Mouse (Mus musculus) cerebellum, adult 8-10 months (tissue): ENCODE data around the gene Grb2.

Experiments
- DNase-seq: peaks from one replicate; pipeline ENCODE4 v3.0.0; 2022

Grb2 gene

DNA sequence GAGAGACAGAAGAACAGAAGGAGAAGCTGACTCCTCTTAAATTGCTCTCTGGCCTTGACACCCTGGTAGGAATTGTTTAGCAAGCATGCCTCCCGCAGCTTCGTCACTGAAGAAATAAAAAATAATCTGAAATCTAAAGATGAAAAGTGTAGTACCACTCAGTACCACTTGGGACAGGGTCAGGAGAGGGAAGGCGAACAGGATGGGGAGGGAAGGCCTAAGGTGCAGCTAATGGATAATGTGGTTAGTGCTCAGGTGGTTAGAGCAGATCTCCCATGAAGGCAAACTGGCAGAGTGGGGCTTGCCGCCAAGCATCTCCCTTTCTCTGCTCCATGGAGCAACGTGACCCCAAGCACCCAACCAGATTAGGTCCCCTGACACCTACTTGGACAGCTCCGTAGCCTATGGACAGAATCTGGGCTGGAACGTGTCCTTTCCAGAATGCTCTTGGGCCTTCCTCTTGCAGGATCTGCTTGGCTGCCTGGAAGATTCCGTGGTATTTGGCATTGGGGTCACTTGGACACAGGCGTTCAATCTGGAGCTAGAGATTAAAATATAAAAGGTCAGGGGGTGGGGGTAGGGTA, 84.8 kb downstream of the Grb2 start:
- DNase-seq, result no peak

DNA sequence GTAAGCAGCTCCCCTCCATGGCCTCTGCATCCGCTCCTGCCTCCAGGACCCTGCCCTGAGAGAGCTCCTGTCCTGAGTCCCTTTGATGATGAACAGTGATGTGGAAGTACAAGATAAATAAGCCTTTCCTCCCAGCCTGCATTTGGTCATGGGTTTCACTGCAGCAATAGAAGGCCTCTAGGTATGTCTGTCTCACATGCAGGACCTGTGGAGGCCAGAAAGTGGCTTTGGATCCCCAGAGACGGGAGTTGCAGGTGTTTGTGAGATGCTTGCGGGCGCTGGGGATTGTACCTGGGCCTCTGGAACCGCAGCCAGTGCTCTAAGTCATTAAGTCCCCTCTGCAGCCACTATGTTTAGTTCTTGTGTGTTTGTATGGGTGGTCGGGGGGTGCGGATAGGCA, 88.4 kb downstream of the Grb2 start:
- DNase-seq, result no peak

DNA sequence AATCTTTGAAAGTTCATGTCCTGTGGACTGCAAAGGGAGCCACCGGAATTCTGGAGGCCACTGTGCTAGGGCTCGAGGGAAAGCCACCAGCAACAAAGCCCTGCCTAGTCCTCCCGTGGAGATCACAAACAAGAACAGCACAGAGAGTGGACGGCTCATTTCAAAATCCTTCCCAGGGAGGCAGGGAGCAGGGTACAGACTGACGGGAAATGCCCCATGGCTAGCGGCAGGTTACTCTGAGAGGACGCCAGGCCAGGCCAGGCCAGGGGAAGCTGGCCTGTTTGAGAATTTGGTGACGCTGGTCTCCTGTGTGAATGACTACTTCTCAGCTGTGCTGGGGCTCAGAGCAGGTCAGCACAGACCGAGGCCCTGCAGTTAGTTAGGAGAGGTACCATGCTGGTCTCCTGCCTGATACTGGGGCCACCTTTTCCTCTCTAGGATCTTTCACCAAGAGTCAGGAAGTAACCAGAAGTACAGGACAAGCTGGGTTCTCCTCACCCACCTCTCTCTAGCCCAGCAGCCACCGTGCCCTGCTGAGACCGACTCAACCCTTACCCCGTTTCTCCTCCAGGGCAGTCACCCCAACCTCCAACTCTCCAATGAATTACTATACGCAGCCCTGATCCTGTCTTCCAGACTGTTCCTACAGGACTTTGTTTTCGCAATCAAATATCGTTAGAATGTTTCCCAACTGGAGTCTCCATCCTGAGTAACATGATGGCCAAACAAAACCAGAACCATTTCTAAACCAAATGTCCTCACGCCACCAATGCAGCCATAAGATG, 89.5 kb downstream of the Grb2 start:
- no peak for DNase-seq

DNA sequence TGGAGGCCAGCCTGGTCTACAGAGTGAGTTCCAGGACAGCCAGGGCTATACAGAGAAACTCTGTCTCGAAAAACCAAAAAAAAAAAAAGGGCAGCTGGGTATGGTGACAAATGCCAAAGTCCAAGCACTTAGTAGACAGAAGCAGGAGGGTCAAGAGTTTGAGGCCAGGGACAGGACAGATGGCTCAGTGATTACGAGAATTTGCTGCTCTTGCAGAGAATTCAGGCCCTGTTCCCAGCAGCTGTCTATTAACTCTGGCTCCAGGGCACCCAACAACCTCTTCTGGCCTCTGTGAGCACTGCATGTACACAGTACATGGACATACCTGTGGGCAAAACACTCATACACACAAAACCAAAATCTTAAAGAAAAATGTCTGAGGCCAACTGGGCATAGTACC, 90.4 kb downstream of the Grb2 start:
- no peak for DNase-seq

DNA sequence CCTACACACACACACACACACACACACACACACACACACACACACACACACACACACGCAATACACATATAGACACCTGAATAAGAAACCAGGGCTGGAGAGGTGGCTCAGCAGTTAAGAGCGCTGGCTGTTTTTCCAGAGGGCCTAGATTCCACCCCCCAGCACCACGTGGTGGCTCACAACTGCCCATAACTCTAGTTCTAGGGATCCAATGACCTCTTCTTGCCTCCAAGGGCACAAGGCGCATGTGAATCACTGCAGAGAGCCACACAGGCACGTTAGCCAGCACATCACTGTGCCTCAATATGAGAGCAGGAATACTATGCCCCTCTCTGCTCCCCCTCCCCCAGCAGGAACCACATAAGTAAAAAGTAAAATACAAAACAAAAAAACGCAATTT, 91.5 kb downstream of the Grb2 start:
- no peak for DNase-seq

DNA sequence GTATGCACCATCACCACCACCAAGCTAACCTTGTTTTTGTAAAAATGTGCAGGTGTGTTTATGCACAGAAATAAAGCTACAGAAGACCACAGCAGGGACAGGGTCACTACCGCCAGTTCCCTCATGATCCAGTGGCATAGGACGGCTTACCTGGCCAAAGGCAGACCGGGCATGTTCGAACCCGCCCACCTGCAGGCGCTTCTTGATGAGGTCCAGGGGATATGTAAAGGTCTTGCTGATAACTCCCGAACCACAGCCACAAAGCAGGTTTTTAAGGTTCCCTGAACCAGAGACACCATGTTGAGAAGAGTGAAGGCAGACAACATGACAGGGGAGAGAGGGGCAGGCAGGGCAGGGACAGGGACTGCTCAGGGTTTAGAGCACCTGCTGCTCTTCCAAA, 92.0 kb downstream of the Grb2 start:
- no peak for DNase-seq

DNA sequence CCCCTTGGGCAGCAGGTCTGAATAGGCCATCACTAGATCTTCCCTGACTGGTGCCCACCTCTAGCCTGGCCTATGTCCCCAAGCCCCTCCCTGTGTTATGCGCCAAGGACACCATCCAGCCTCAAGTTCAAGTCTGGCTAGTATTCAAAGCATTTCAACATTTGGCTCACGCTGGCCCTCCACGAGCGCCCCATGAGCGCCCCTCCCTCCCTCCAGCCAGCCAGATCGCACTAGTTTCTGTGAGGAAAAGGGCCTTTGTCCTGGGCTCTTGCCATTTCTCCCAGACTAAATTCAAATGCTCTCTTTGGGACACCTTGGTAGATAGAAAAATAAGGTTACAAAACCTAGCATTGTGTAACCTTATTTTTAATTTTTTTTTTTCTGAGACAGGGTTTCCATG, 92.5 kb downstream of the Grb2 start:
- DNase-seq, result no peak

DNA sequence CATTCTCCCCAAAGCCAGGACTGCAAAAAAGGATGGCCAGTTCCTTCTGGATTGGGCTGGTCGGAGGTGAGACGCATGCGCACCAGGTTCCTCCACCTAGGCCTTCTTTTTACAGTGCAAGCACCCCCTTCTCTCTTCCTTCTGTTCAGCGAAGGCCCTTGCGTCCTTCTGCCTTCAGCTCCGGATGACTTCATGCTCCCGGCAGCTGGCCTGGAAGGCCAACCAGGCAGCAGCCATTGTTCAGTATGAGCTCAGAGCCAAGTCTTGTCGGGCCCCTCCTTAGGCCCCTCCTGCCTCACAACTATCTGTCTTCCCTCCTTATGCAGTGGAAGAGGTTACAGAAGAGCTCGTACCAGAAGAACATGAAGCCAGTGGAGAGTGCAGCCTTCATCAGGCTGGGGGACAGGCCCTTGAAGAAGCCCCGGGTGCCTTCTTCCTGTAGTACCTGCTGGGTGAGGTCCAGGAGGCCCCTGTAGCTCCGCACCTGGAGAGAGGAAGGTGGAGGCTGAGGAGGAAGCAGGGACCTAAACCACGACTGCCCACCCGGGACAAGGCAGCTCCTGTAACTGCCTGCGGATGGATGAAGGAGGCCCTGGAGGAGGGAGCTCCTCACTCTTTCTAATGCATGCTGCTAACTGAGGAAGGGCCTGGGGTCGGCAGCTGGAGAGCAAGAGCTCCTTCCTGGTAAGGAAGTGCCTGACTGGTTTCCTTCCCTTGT, 93.1 kb downstream of the Grb2 start:
- DNase-seq, result no peak

DNA sequence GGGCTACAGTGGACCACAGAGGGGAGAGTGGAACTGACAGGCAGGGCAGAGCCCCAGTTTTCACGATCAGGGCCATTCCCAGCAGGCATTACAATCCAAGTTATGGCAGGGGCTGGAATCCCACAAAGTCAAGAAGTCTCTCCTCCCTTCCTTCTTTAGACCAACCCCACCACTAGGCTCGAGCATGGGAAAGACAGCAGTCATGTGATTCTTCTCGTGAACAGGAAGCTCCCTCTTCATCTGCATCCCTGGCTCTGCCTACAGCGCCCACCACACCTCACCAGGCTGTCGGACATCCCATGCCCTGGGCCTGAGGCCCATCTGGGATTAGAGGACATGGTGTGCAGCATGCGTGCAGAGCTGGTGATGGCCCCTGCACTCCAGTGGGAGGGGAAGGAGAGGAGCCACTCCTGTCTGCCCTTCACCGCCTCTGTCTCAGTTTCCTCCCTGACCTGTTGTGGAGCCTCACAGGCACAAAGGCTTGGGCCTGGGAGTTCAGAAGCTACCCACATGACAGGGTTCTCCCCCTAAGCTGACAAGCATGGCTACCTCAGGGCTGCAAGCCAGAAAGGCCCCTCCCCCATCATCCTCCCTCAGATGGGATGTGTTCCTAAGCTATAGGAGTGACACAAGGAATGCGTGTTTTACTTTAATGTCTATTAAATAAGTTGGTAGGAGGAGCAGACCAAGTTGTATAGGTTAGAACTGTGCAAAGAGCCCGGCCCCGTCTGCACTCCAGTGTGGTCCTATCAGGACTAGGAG, 93.9 kb downstream of the Grb2 start:
- no peak for DNase-seq

DNA sequence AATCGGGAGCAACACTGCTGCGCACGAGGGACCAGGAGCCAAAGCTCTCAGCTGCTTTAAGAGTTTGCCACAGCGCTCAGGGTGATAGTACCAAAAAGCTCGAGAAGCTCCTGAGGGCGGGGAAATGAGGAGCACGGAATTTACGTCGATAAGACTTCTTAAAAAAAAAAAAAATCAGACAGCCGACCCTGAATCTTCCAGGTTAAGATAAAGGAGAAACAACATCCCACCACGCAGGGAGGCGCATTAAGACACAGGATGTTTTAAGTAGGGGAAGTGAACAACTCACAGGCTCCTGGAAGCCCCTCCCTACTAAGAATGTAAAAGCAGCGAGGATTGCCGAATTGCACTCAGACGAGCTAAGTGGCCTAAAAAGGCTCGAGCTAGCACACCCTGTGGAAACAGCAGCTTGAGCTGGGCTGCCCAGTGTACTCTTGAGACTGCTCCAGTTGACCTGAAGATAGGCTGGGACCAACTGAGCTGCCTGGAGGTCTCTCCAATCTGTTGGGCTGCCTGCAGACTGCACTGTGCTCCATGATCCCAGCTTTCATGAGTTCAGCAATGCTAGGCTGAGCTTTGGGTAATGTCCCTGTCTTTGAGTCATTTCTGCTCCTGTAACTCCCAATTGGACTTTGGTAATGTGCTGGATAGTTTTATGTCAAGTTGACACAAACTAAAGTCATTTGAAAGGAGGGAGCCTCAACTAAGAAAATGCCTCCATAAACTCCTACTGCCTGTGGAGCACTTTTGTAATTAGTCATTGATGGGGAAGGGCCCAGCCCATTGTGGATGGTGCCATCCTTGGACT, 95.1 kb downstream of the Grb2 start:
- no peak for DNase-seq

DNA sequence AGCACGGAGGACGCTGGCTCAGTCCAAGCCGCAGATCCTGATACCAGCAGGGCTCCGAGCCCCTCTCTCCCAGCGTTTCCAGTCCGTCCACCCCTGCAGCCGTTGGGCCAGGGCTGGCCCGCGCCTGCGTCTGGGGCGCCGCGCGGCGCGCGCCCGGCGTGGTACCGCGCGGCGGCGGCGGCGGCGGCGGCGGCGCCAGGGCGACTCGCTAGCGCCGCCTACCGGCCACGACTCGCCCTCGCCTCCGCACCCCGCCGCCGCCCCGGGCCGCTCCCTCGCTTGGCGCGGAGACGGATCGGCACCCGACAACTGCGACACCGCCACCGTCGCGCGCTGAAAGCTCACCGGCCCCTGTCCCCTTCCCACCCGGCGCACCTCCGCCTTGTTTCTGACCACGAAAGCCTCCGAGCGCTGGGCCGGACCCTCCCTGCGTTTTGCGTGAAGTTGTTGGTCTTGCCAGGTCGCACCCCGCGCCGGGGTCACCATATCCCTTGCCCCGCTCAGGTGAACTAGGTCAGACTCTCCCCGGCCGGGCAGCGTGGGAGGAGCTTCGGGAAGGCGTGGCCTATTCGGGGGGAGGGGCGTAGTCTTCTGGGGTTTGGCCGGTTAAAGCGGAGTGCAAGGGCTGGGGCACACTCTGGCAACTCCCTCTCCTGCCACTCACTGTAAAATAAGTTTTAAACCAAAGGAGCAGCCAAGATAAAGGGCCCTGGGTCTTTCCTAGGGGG, 95.8 kb downstream of the Grb2 start, which contains the start of gene Mif4gd:
Gene Mif4gd (minus strand): TSS at position 560 of the 728 bp plus-strand sequence.
- peak; percentile 95 for DNase-seq

DNA sequence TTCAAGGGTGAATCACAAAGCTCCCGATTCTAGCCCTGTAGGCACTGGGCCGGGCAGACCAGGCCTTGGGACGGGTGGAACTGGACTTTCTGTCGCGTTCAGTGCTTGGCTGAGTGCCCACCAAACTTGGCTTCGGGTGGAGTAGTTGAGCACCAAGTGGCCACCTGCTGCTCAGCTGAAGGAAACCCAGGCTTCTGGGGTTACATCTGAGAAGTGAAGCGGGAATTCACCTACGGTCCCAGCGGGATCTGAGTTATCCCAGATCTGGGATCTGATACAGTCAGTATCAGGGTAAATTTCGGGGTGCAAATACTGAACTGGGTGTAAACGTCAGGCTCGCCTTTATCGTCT, 96.4 kb downstream of the Grb2 start:
- DNase-seq, result peak; percentile 75

DNA sequence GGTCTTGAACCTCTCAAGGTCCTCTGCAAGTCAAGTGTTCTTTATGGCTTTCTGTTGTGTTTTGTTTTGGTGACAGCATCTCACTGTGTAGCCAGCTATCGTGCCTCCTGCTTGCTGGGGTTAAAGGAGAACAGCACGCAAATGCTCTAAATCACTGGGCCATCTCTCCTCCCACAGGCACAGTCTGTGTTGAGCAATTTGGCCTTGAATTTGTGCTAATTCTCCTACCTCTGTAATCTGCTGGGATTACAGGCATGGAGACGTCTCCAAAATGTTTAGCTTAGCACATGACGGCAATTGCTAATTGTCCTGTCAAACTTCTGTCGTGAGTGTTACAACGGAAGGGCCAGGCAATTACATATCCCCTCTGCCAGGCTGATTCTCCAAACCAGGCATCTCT, 97.2 kb downstream of the Grb2 start:
- DNase-seq, result no peak

DNA sequence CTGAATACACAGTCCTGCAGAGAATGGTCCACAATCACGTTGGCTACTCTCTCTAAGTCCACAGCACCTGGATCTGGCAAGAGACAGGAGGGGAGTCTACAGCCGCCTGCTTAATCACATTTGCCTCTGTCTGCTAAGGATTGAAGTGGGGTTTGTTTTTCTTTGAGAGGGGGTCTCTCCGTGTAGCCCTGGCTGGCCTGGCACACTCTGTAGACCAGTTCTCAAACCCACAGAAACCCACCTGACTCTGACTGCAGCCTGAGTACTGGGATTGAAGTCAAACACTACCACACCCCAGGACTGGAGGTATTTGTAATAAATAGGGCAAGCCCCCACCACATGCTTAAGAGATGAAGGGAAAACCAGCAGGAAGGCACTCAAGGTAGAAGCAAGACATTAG, 98.8 kb downstream of the Grb2 start:
- DNase-seq, result no peak

DNA sequence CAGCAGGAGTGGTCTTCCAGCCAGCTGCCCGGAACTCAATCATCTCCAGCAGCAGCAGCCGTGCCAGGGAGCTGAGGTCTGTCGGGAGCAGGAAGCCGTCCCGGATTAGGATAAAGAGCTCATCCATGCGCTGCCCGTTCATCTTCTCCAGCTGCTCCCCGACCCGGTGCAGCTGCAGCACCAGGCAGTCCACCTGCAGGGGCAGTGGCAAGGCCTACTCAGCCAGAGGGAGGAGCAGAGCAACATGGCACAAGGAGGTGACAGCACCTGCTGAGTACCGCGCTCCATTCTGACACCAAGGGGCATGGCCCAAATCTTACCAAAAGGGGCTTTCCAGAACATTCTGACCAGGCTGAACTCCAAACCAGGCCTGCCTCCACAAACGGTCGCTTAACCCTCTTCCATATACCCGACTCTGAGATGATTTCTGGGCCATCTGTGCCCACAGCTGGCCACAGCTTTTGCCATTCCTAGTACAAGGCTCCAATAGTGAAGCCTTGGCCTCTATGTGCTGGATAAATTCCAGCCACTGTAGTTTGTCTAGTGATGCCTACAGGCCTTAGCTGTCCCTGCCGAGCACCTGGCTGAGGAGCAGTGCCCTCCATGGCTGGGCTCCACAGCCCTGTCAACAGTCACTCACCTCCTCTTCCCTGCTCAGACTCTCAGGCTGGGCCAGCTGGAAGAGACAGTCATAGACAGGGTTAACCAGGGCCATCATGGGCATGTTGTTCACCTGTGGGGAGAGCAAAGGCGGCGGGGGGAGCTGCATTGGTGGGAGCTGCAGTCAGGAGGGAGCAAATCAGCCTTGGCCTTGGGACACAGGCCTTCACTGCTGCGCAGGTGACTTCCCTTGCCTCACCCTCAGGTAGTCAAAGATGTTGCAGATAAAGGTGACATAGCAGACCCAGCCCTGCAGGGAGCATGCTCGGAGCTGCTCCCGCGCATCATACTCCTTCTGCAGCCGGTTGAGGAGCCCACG, 99.7 kb downstream of the Grb2 start:
- no peak for DNase-seq

DNA sequence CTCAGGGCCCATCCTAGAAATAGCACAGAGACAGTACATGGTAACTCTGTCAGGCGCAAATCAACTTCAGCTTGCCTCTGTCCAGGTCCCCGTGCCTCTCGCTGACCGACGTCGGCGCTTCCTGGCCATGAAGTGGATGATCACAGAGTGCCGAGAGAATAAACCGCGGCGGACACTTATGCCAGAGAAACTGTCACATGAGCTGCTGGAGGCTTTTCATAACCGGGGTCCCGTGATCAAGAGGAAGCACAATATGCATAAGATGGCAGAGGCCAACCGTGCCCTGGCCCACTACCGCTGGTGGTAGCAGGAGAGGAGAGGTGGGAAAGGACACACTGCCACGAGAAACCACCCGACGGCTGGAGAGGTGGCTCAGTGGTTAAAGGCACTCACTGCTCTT, 101.7 kb downstream of the Grb2 start:
- DNase-seq, result no peak

DNA sequence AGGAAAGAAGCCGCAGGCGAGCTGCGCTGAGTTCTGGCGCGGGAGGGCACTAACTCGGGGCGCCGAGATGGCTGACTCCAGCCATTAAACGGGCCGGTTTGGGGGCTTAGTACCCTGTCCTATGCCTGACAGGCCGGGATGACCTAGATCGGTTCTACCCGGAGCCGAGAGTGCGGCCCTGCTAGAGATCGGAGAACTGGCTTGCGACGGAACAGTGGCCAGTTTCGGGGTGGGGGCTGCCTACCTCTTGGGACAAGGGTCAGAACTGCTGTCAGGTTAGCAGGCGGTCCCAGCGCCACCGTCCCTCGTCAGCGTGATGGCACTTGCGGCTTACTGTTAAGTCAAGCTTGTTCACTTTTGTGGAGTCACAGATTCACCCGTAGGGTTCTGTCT, 104.1 kb downstream of the Grb2 start:
- DNase-seq, result no peak

DNA sequence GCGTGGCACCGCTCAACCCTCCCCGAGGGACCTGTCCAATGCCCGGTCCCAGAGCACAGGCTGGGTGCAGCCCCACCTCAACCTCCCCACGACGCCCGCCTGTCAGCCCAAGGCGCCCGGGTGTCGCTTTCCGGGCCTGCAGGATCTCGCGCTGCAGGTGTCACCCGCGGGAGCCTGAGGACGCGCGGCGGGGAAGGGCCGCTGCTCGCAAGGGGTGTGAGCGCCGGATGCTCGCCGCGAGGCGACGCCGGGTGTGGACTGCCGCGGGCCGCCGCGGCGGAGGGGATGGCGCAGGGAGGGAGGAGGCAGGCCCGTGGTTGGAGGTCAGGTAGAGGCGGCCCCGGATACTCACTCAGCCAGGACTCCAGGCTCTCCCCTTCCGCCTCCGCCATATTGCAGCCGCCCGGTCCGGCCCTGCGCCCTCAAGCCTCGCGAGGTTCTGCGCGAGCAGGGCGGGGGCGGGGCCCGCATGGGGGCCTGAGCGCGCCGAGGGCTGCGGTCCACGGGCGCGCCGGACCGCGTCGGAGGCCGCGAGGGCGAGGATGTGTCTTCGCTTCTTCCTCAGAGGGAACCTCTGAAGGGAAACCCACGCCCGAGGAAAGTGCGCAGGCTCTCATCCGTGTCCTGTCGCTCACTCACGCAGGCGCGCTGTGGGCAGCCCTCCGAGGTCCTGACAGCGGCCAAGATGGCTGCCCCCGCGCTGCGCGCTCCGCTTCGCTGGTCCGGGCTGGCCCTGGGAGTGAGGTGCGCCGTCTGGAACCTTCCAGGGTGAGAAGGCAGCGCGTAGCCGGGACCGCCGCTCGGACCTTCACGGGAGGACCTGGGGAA, 104.7 kb downstream of the Grb2 start, which contains the start of the genes Mrps7 and Gga3:
Gene Mrps7 (plus strand): TSS at position 450 of the 828 bp plus-strand sequence.
Gene Gga3 (minus strand): TSS at position 576 of the 828 bp plus-strand sequence.
- DNase-seq, result peak; percentile 86

DNA sequence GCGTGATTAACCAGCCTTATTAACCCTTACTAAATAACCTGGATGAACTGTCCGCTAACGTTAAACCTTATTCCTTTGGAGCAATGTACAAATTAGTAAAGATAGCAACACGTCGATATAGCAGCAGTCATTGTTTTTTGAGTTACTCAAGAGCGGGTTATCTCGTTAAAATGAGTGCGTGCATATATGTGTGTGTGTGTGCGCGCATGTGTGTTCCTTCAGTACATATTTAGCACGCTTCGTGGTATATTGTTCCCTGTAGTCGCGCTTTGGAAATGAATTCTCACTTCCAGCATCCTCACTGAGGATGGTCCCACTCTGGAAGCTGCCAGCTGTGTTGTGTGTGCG, 105.3 kb downstream of the Grb2 start:
- no peak for DNase-seq

DNA sequence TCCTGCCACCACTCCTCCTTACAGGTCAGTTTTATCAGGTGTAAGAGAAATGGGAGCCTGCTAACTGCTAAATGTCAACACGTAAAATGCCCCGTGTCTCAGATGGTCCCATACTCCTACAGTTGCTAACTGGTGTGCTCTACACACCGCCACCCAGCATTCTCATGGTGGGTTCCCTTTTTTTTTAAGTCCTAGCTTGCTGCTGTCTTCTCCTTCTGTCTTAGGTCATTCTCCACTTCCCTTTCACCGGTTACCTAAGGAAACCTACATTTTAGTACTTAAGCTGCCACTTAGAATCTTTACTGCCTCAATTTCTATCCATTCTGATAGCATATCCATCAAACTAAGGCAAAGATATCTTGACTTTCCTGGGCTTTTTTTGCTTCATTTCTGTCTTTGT, 107.2 kb downstream of the Grb2 start:
- DNase-seq, result no peak
